Mouse (Mus musculus) embryonic fibroblast, embryonic 13.5 days (primary cell): Measurements from ENCODE around the gene Cpxm1. TPM values are rescaled to one million over a fixed set of nuclear protein-coding genes. Genes with fewer than 3 reads are reported as not detected.

Experiments
- H3K27ac ChIP-seq: 2 replicates; pipeline ENCODE4 v1.5.1; 2012; ENCODE audit warnings: low read length, control low read depth, inconsistent platforms; ENCODE audit not compliant: insufficient read depth
- H3K4me1 ChIP-seq: 2 replicates; pipeline ENCODE4 v1.6.1; 2011; ENCODE audit warnings: low read length; ENCODE audit not compliant: control insufficient read depth, insufficient read depth
- H3K4me3 ChIP-seq: 2 replicates; pipeline ENCODE4 v1.5.1; 2011; ENCODE audit warnings: mild to moderate bottlenecking, control low read depth, low read length; ENCODE audit not compliant: insufficient read depth
- CTCF ChIP-seq: IDR thresholded peaks from 2 replicates; pipeline ENCODE4 v1.5.1; 2011; ENCODE audit warnings: mild to moderate bottlenecking, control low read depth, low read length, moderate library complexity, borderline replicate concordance; ENCODE audit not compliant: insufficient read depth
- POLR2A ChIP-seq: IDR thresholded peaks from 2 replicates; pipeline ENCODE4 v1.6.1; 2011; ENCODE audit warnings: low read depth, mild to moderate bottlenecking, control low read depth, low read length, moderate library complexity
- polyA plus RNA-seq: library from polyadenylated mRNA; stranded (reverse); fragments of >200 nt; gene quantifications from 2 replicates; pipeline ENCODE4 v1.2.4, GENCODE M21; 2011; ENCODE audit warnings: low read depth; ENCODE audit not compliant: missing spikeins, insufficient read length

The Cpxm1 gene
- polyA plus RNA-seq, 1 experiment, result 54.4 TPM

DNA sequence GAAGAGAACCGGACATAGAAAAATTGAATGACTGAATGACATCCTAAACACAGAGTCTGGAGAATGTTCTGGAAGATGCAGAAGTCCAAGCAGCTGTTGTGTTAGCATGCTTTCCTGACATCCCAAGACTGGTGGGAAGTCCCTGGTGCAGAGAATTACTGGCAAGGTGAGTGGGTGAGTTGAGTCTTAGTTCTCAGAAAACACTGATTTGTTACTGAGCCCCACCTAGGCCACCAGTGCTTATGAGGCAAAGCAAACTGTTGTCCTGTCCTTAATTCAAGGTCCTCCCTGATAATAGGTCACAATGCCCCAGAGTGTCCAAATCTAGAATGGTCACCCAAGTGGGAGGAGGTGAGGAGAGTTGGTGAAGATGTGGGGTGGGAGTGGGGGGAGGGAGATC lies 7.6 kb upstream of the Cpxm1 start, which contains the start of the genes Gm28372 and 1700020A23Rik:
Gene Gm28372 (plus strand): TSS at position 301 of the 400 bp plus-strand sequence.
Gene 1700020A23Rik (plus strand): TSS at position 321 of the 400 bp plus-strand sequence.
- TF ChIP-seq POLR2A (no peak), CTCF (no peak)
- H3K4me1 ChIP-seq, result no peaks in the 10 kb centered on the region
- H3K27ac ChIP-seq, result no peak within 1 kb of the TSS
- no peak within 1 kb of the TSS for H3K4me3 ChIP-seq

GRCm38 (mm10) chr2:130401891-130402290 lies 4.5 kb upstream of the Cpxm1 start:
- Histone ChIP-seq H3K4me1 (peaks cover 2% of the 10 kb centered on the region; the same call in 1 of the 2 replicates), H3K27ac (no peak overlapping the region), H3K4me3 (no peak overlapping the region)
- TF ChIP-seq POLR2A (no peak), CTCF (no peak)

GRCm38 (mm10) chr2:130400046-130400445 lies 2.7 kb upstream of the Cpxm1 start:
- no peak overlapping the region for H3K4me3 ChIP-seq
- TF ChIP-seq POLR2A (no peak), CTCF (no peak)
- H3K27ac ChIP-seq, result no peak overlapping the region
- peaks cover 2% of the 10 kb centered on the region; the same call in 1 of the 2 replicates for H3K4me1 ChIP-seq

DNA sequence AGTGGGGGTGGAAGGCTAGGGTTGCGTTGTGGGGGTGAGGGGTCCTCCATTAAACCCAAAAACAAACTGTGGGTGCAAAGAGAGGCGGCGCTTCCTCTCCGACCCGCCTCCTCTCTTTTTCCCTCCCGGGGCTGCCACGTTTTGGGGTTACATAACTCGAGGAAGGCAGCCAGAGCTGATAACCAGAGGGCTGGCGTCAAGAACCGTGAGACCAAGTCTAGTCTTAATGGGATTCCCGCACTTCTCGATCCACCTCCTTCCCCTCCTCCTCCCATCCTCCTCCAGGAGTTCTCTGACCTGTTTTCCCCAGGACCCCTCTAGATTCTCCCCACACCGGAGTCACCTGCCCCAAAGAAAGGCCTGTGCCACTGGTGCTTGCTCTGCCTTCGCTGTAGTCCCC lies 717 bp upstream of the Cpxm1 start:
- H3K4me3 ChIP-seq, result no peak overlapping the region
- H3K4me1 ChIP-seq, result peaks cover 2% of the 10 kb centered on the region; the same call in 1 of the 2 replicates
- no peak for TF ChIP-seq CTCF
- no peak for TF ChIP-seq POLR2A
- no peak overlapping the region for H3K27ac ChIP-seq

DNA sequence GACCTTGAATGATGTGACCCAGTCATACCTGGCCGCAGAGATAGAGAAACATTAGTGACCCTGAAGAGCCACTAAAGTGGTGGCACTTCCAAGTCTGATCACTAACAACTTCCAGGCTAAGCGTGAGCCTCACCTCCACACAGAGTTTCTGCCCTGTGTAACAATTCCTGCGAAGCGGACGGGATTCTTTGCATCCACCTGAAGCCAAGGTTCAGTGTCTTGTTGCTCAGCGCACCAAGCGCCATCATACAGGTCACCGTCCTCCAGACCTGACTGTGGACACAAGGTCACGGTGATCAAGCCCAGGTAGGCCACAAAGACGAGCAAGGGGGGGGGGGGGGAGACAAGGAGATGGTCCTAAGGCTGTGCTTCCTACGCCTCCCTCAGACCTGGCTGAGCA lies 1.7 kb downstream of the Cpxm1 start:
- H3K4me1 ChIP-seq, result peaks cover 2% of the 10 kb centered on the region; the same call in 1 of the 2 replicates
- TF ChIP-seq CTCF (no peak), POLR2A (no peak)
- H3K4me3 ChIP-seq, result no peak overlapping the region
- H3K27ac ChIP-seq, result no peak overlapping the region

DNA sequence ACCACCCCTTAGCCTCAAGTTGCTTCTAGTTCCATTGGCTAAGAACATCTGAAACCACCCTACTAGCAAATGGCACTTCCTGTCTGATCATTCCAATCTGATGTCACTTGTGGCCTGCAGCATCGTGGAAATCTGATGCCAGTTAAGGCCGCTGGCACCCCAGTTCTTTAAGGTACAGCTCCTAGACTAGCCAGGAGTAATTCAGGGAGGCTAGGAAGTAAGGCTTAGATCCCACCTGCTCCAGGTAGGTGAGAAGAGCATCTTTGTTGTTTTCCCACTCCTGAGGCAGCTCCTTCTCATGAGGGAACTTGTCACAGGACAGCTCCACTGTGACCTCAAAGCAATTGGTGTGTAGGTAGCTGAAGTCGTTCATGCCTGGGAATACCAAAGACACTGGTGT lies 4.5 kb downstream of the Cpxm1 start:
- H3K27ac ChIP-seq, result no peak overlapping the region
- TF ChIP-seq POLR2A, result no peak
- no peak for TF ChIP-seq CTCF
- H3K4me1 ChIP-seq, result peaks cover 2% of the 10 kb centered on the region; the same call in 1 of the 2 replicates
- H3K4me3 ChIP-seq, result no peak overlapping the region

- Histone ChIP-seq H3K4me1 (no peaks in the 10 kb centered on the region), H3K27ac (no peak overlapping the region), H3K4me3 (no peak overlapping the region)
- TF ChIP-seq CTCF (no peak), POLR2A (no peak)
Observed at GRCm38 (mm10) chr2:130390993-130391625, 6.3 kb downstream of the Cpxm1 start.

GRCm38 (mm10) chr2:130388796-130389195 lies 8.6 kb downstream of the Cpxm1 start:
- TF ChIP-seq CTCF (no peak), POLR2A (no peak)
- H3K27ac ChIP-seq, result no peak overlapping the region
- H3K4me1 ChIP-seq, result no peaks in the 10 kb centered on the region
- no peak overlapping the region for H3K4me3 ChIP-seq

DNA sequence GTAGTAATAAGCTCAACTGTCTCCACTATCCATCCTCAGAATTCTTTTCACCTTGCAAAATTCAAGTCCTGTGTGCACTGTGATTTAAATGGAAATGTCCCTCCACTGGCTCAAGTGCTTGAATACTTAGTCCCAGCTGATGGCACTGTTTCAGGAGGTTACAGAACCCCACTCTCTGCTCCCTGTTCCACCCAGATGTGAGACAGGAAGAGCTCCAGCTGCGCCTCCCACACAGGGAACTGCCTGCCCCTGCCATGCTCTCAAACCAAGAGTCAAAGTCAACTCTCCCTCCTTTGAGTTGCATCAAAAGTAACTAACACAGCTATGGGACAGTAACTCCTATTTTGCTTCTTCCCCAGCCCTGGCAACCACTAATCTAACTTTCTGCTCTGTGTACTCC lies 11.2 kb downstream of the Cpxm1 start:
- TF ChIP-seq CTCF (no peak), POLR2A (no peak)

GRCm38 (mm10) chr2:130383895-130384294 lies 13.5 kb downstream of the Cpxm1 start:
- no peaks in the 10 kb centered on the region for H3K4me1 ChIP-seq
- no peak overlapping the region for H3K27ac ChIP-seq
- no peak overlapping the region for H3K4me3 ChIP-seq
- TF ChIP-seq POLR2A (no peak), CTCF (no peak)

More for the DNA sequence above, 11.2 kb downstream of the Cpxm1 start:
- Histone ChIP-seq H3K27ac (no peak overlapping the region), H3K4me3 (no peak overlapping the region), H3K4me1 (no peaks in the 10 kb centered on the region)
